Mouse (Mus musculus): ENCODE measurements around the gene Syngr1. TPM values are rescaled to one million over a fixed set of nuclear protein-coding genes. Genes with fewer than 3 reads are reported as not detected.

The Syngr1 gene
- polyA plus RNA-seq (2015; fragmentation: Nextera tagmentation; extraction: Ambion mirVana), result 40.1 and 44.5 TPM in 2 replicates

DNA sequence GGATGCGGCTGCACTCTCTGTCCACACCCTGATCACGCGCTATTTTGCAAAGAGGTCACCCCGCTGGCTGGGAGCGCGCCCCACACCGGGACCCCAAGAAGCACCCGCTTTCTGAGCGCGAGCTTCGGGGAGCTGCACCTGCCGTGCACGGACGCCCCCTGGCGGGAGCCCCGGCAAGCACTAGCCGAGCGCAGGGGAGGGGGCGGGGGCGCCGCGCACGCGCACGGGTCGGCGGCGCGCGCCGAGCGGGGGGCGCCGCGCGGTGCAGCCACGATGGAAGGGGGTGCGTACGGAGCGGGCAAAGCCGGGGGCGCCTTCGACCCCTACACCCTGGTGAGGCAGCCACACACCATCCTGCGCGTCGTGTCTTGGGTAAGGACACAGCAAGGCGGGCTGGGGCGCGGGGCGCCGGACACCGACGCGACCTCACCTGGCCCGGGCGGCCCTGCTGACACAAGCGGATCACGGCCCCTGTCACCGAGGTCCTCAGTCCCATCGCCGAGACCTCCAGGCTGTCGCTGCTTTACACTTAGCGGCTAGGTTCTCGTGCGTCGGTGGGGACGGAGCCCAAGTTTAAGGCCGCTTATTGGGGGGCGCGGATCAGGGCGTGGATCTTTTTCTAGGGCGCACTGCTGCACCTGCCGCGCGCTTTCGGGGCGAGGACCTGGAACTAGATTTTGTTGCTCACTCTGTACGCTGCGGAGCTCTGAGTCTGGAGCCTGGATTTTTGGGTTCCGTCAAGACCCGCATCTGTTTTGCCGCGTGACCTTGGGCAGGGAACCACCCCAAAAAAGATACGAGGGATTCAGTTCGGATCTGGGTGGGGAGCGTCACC is at the start of gene Syngr1, which contains the start of gene Rpl3:
Gene Syngr1 (plus strand): TSS at position 214 of the 835 bp plus-strand sequence.
Gene Rpl3 (minus strand): TSS at position 748 of the 835 bp plus-strand sequence.
- peak within 1 kb of the TSS; percentile 58 for H3K4me2 ChIP-seq (replicated peaks)
- peak within 1 kb of the TSS; percentile 75 for H3K4me3 ChIP-seq
- H3K9ac ChIP-seq (replicated peaks), result peak within 1 kb of the TSS; percentile 81
- H3K9me3 ChIP-seq, result no peaks in the 10 kb centered on the region
- no peaks in the 10 kb centered on the region for H3K27me3 ChIP-seq
- peak; percentile 75 for ATAC-seq (replicated peaks)
- H3K27ac ChIP-seq (replicated peaks), result peak within 1 kb of the TSS; percentile 35; the same call in 1 of the 2 replicates
- H3K36me3 ChIP-seq, result no peaks in the 10 kb centered on the region
- under 1% methylated on average over 83 of the region's 86 CpGs for WGBS
- peaks cover 21% of the 10 kb centered on the region for H3K4me1 ChIP-seq

- WGBS, result 77% methylated on average over 4 of the region's 4 CpGs
- Histone ChIP-seq H3K4me1 (no peaks in the 10 kb centered on the region), H3K27me3 (no peaks in the 10 kb centered on the region), H3K4me2 (replicated peaks) (no peak overlapping the region), H3K9me3 (no peaks in the 10 kb centered on the region), H3K9ac (replicated peaks) (no peak overlapping the region), H3K36me3 (no peaks in the 10 kb centered on the region), H3K27ac (replicated peaks) (no peak overlapping the region), H3K4me3 (no peak overlapping the region)
- no peak for ATAC-seq (replicated peaks)
Measured at GRCm38 (mm10) chr15:80042152-80042551, 49.0 kb upstream of the Syngr1 start.

GRCm38 (mm10) chr15:80044249-80044648 is 46.9 kb upstream of the Syngr1 start:
- 93% methylated on average over 10 of the region's 10 CpGs for WGBS
- H3K36me3 ChIP-seq, result no peaks in the 10 kb centered on the region
- H3K4me3 ChIP-seq, result no peak overlapping the region
- H3K9ac ChIP-seq (replicated peaks), result no peak overlapping the region
- no peaks in the 10 kb centered on the region for H3K4me1 ChIP-seq
- no peak for ATAC-seq (replicated peaks)
- no peaks in the 10 kb centered on the region for H3K9me3 ChIP-seq
- H3K27ac ChIP-seq (replicated peaks), result no peak overlapping the region
- no peak overlapping the region for H3K4me2 ChIP-seq (replicated peaks)
- no peaks in the 10 kb centered on the region for H3K27me3 ChIP-seq

DNA sequence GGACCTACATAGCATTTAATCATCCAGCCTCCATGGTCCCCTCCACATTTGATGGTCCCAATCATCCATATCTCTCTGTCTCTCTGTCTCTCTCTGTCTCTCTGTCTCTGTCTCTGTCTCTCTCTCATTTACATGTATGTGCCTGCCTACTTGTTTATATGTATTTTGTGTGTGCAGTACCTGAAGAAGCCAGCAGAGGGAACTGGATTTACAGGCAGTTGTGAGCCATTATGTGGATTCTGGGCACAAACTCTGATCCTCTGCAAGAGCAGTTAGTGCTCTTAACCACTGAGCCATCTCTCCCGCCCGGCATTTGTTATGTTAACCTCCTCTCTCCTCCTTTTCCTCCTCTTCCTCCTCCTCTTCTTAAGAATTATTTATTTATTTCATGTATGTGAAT is 45.4 kb upstream of the Syngr1 start:
- no peak for ATAC-seq (replicated peaks)
- no peak overlapping the region for H3K4me3 ChIP-seq
- no peak overlapping the region for H3K27ac ChIP-seq (replicated peaks)
- H3K4me1 ChIP-seq, result no peaks in the 10 kb centered on the region
- H3K9ac ChIP-seq (replicated peaks), result no peak overlapping the region
- H3K9me3 ChIP-seq, result no peaks in the 10 kb centered on the region
- H3K27me3 ChIP-seq, result no peaks in the 10 kb centered on the region
- no peak overlapping the region for H3K4me2 ChIP-seq (replicated peaks)
- 88% methylated on average over 2 of the region's 2 CpGs for WGBS
- no peaks in the 10 kb centered on the region for H3K36me3 ChIP-seq

- WGBS, result 76% methylated on average over 2 of the region's 2 CpGs
- H3K9me3 ChIP-seq, result no peaks in the 10 kb centered on the region
- H3K27ac ChIP-seq (replicated peaks), result no peak overlapping the region
- H3K9ac ChIP-seq (replicated peaks), result no peak overlapping the region
- no peaks in the 10 kb centered on the region for H3K27me3 ChIP-seq
- no peak overlapping the region for H3K4me2 ChIP-seq (replicated peaks)
- no peak overlapping the region for H3K4me3 ChIP-seq
- ATAC-seq (replicated peaks), result no peak
- H3K4me1 ChIP-seq, result no peaks in the 10 kb centered on the region
- H3K36me3 ChIP-seq, result no peaks in the 10 kb centered on the region
Measured at GRCm38 (mm10) chr15:80047242-80047641, 43.9 kb upstream of the Syngr1 start.

DNA sequence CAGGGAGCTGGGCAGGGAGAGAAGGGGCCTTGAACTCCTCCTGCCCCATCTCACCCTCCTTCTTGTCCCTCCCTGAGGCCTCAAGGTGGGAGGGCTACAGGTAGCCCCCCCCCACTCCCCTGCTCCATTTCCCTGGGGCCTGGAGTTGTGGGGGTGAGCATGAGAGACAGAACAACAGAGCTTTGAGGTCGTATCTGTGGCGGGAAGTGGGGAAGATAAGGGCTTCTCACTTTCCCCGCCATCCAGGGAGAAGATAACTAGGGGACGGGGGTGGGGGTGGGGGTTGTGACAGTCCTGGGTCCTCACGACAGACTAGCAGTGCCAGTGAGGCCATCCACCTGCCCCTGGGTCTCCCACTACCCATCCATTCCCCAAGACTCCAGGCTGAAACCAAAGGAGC is 43.2 kb upstream of the Syngr1 start:
- H3K4me3 ChIP-seq, result no peak overlapping the region
- no peaks in the 10 kb centered on the region for H3K9me3 ChIP-seq
- no peak for ATAC-seq (replicated peaks)
- no peak overlapping the region for H3K27ac ChIP-seq (replicated peaks)
- no peaks in the 10 kb centered on the region for H3K4me1 ChIP-seq
- WGBS, result 65% methylated on average over 5 of the region's 5 CpGs
- H3K27me3 ChIP-seq, result no peaks in the 10 kb centered on the region
- H3K9ac ChIP-seq (replicated peaks), result no peak overlapping the region
- no peak overlapping the region for H3K4me2 ChIP-seq (replicated peaks)
- H3K36me3 ChIP-seq, result no peaks in the 10 kb centered on the region

DNA sequence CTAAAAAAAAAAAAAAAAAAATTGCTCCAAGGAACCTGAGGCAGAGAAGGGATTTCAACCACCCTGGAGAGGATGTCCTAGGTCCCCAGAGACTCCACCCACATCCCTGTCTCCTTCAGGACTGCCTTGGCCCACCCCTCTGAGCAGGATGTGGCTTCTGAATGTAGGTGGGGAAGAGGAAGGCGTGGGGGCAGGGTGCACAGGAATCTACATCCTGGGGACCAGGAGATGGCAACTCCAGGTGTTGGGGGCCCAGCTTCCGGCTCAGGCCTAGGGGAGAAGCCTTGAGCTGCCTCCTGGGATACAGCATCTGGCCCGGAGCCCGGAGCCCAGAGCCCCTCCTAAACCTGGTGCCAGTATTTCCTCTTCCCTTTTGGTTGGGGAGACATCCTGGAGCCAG is 41.0 kb upstream of the Syngr1 start:
- H3K27ac ChIP-seq (replicated peaks), result no peak overlapping the region
- H3K9me3 ChIP-seq, result no peaks in the 10 kb centered on the region
- H3K4me3 ChIP-seq, result no peak overlapping the region
- no peak for ATAC-seq (replicated peaks)
- H3K36me3 ChIP-seq, result no peaks in the 10 kb centered on the region
- WGBS, result 77% methylated on average over 4 of the region's 4 CpGs
- H3K4me1 ChIP-seq, result no peaks in the 10 kb centered on the region
- H3K4me2 ChIP-seq (replicated peaks), result no peak overlapping the region
- no peaks in the 10 kb centered on the region for H3K27me3 ChIP-seq
- no peak overlapping the region for H3K9ac ChIP-seq (replicated peaks)

DNA sequence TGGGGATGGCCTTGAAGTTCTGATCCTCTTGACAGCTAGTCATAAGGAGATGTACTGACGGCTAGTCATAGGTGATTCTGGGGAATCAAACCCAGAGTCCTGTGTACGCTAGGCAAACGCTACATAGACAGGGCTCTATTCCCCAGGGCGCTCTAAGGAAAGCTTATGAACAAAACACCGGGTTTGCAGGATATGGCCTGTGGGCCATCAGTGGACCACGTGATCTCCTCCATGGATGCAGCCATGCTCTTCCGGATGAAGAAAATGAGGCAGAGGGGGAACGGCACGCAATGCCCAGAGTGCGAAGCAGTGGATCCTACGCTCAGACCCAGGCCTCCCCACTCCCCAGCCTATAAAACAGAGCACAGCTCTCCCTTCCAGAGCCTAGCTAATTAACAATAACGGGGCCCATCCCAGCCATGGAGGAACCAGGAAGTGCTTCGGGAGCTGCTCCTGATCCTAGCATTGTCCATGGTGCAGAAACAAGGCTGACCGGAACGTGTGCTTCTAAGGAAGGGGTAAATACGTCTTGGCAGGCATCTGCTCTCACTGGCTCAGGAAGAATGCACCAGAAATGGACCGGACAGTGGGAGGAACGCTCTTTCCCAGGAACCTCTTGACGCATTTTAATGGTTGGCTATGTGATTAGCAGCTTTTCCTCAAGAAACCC is 39.9 kb upstream of the Syngr1 start:
- H3K9me3 ChIP-seq, result no peaks in the 10 kb centered on the region
- H3K4me2 ChIP-seq (replicated peaks), result no peak overlapping the region
- H3K9ac ChIP-seq (replicated peaks), result no peak overlapping the region
- 78% methylated on average over 19 of the region's 19 CpGs for WGBS
- no peaks in the 10 kb centered on the region for H3K4me1 ChIP-seq
- no peaks in the 10 kb centered on the region for H3K27me3 ChIP-seq
- ATAC-seq (replicated peaks), result no peak
- no peak overlapping the region for H3K4me3 ChIP-seq
- H3K27ac ChIP-seq (replicated peaks), result no peak overlapping the region; the same call in 1 of the 2 replicates
- no peaks in the 10 kb centered on the region for H3K36me3 ChIP-seq

DNA sequence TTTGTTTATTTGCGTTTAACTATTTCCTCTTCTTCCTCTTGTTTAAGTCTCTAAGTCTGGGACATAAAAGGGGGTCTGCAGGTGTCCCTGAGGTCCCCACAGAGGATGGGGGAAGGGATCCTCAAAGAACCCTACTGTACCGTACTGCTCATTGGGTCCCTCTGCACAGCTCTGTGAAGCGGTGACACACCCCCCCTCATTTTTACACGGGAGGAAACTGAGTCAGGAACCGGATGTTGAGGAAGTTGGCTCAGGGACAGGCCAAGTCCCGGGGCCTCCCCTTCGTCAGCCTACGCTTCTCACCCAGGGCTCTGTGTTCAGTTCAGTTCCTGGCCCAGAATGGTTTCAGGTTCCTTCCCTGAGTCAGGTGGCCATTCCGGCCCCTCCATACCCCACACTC is 39.4 kb upstream of the Syngr1 start:
- no peak for ATAC-seq (replicated peaks)
- Histone ChIP-seq H3K4me3 (no peak overlapping the region), H3K9ac (replicated peaks) (no peak overlapping the region), H3K9me3 (no peaks in the 10 kb centered on the region), H3K27me3 (no peaks in the 10 kb centered on the region), H3K4me2 (replicated peaks) (no peak overlapping the region), H3K27ac (replicated peaks) (peak overlapping the region; percentile 1; the same call in 1 of the 2 replicates), H3K36me3 (no peaks in the 10 kb centered on the region), H3K4me1 (no peaks in the 10 kb centered on the region)
- 94% methylated on average over 9 of the region's 9 CpGs for WGBS

- Histone ChIP-seq H3K36me3 (no peaks in the 10 kb centered on the region), H3K27me3 (no peaks in the 10 kb centered on the region), H3K9ac (replicated peaks) (no peak overlapping the region), H3K4me2 (replicated peaks) (no peak overlapping the region), H3K9me3 (no peaks in the 10 kb centered on the region), H3K4me1 (no peaks in the 10 kb centered on the region), H3K27ac (replicated peaks) (no peak overlapping the region), H3K4me3 (no peak overlapping the region)
- 72% methylated on average over 8 of the region's 8 CpGs for WGBS
- ATAC-seq (replicated peaks), result no peak
Measured at GRCm38 (mm10) chr15:80053381-80054033, 37.6 kb upstream of the Syngr1 start.

DNA sequence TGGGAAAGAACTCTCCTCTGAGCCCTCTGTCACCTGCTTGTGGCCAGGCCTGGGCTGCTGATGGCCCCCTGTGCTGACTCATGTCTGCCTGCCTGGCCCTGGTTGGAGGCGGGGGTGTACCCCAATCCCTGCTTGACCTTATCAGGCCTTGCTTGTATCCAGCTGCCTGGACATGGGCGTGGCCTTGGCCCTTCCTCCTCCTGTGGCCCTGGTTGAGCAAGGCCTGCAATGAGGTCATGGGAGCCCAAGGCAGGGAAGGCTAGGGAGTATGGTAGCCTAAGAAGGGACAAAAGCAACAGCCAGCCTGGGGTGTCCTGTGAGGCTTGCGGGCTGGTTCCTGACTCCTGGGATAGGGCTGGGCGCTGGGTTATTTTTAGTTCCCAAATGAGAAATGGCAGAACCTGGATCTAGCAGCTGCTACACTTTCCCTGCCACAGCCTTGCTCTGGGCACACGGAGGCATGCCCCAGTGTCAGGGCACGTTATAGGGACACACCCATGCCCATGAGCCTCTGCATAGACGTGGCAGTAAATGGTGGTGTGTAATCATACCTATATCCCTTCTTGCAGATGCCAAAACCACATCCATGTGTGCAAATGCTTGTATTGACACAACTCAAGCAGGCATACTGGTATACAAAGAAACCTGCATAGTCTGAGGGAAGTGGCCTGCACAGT is 37.0 kb upstream of the Syngr1 start:
- Histone ChIP-seq H3K9me3 (no peaks in the 10 kb centered on the region), H3K27me3 (no peaks in the 10 kb centered on the region), H3K27ac (replicated peaks) (no peak overlapping the region), H3K36me3 (no peaks in the 10 kb centered on the region), H3K9ac (replicated peaks) (no peak overlapping the region), H3K4me3 (no peak overlapping the region), H3K4me2 (replicated peaks) (no peak overlapping the region), H3K4me1 (no peaks in the 10 kb centered on the region)
- WGBS, result 86% methylated on average over 7 of the region's 7 CpGs
- ATAC-seq (replicated peaks), result no peak

DNA sequence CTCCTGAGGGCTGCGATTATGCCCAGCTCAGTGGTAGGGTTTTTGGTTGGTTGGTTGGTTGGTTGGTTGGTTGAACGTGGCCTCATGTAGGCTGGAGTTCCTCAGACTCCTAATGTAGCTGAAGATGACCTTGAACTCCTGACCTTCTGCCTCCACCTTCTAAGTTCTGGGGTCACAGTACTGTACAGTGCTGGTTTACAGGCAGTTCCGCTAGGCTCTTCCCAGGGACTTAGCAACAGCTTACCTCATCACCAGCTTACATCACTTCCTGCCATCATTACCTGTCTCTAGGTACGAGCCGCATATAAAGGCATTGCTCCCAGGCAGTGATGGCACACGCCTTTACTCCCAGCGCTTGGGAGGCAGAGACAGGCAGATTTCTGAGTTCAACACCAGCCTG is 33.0 kb upstream of the Syngr1 start:
- Histone ChIP-seq H3K4me1 (no peaks in the 10 kb centered on the region), H3K4me3 (no peak overlapping the region), H3K27ac (replicated peaks) (no peak overlapping the region), H3K4me2 (replicated peaks) (no peak overlapping the region), H3K9me3 (no peaks in the 10 kb centered on the region), H3K27me3 (no peaks in the 10 kb centered on the region), H3K9ac (replicated peaks) (no peak overlapping the region), H3K36me3 (no peaks in the 10 kb centered on the region)
- ATAC-seq (replicated peaks), result no peak
- 93% methylated on average over 7 of the region's 7 CpGs for WGBS
